Mouse (Mus musculus) gastrocnemius, adult 18-20 months (tissue): ENCODE measurements around the gene Psme2b. TPM values are rescaled to one million over a fixed set of nuclear protein-coding genes. Genes with fewer than 3 reads are reported as not detected.
"Not testable (repeated sequence)": the region's sequence is repeated elsewhere in the genome, so short reads cannot be mapped to it uniquely, and the experiment has no call there.

ENCODE experiments used
- DNase-seq: peaks from one replicate; pipeline ENCODE4 v3.0.0; 2021; ENCODE audit warnings: low spot score
- total RNA-seq, 2 experiments: library from RNA; stranded (reverse); gene quantifications; 2 replicates each; pipeline ENCODE4 v1.2.3; 2021

Psme2b gene
- total RNA-seq, 2 experiments from 2014 or later, result 0.88 to 1.1 TPM

DNA sequence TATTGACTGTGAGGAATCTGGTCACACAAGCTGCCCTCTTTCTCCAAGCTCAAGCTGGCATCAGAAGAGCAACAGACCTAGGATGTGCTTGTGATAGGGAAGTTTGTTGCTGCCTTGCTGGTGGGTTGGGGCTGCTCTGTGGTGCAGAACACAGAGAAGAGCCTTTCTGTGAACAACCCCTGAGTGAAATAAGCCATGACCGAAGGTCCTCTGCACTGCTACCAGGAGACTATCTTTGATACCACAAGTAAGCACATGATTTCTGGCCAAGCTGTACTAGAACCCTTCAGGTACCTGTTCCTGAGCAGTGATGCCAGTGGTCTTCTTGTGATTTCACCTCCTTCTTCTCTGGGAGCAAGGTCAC is 44.4 kb downstream of the Psme2b start:
- not testable (repeated sequence) for DNase-seq

GRCm38 (mm10) chr11:48900654-48901566 is 45.1 kb downstream of the Psme2b start:
- DNase-seq, result not testable (repeated sequence)

GRCm38 (mm10) chr11:48898812-48899431 is 47.1 kb downstream of the Psme2b start:
- no peak for DNase-seq

Other genes starting within 250 kb of the Psme2b start
- gene Rack1, start 145.9 kb downstream of the Psme2b start, total RNA-seq, result 100 to 1,000 TPM; 383 to 411 TPM
- 10 to 100 TPM; 15.7 to 22.6 TPM for gene Trim41, start 128.8 kb downstream of the Psme2b start, total RNA-seq
- 10 to 100 TPM; 34.7 to 41.9 TPM for gene Trim7, start 120.0 kb downstream of the Psme2b start, total RNA-seq
- 1 to 10 TPM; 1.8 to 2.5 TPM for gene Gm12184, start 119.5 kb downstream of the Psme2b start, total RNA-seq
- gene Irgm1, start 74.5 kb downstream of the Psme2b start, total RNA-seq, result 10 to 100 TPM; 12.9 to 15.7 TPM
- gene Gm5431, start 44.0 kb downstream of the Psme2b start, total RNA-seq, result under 1 TPM; 0.43 to 0.52 TPM
- gene Olfr56, start 32.7 kb upstream of the Psme2b start, total RNA-seq, result not detected
- gene 9930111J21Rik1, start 33.2 kb upstream of the Psme2b start, total RNA-seq, result 1 to 10 TPM in 1 of 2 experiments, under 1 TPM in 1; 0.87 to 1.9 TPM
- gene Gm12185, start 46.0 kb upstream of the Psme2b start, total RNA-seq, result 1 to 10 TPM in 1 of 2 experiments, under 1 TPM in 1; 0.55 to 1.1 TPM
- gene Tgtp1, start 48.0 kb upstream of the Psme2b start, total RNA-seq, result 1 to 10 TPM; 1.9 to 9.7 TPM
- 1 to 10 TPM; 1.4 to 3.2 TPM for gene 9930111J21Rik2, start 105.1 kb upstream of the Psme2b start, total RNA-seq
- gene Tgtp2, start 118.0 kb upstream of the Psme2b start, total RNA-seq, result 1 to 10 TPM in 1 of 2 experiments, not detected in 1; 2.5 TPM
- gene Ifi47, start 130.4 kb upstream of the Psme2b start, total RNA-seq, result 1 to 10 TPM; 1.1 to 2.3 TPM
- not detected for gene Olfr1396, start 168.7 kb upstream of the Psme2b start, total RNA-seq
- gene Olfr1395, start 196.1 kb upstream of the Psme2b start, total RNA-seq, result not detected
- gene Olfr1394, start 208.2 kb upstream of the Psme2b start, total RNA-seq, result not detected
- 1 to 10 TPM; 1.1 to 1.8 TPM for gene Btnl9, start 241.0 kb upstream of the Psme2b start, total RNA-seq